In the genomic region with DNA sequence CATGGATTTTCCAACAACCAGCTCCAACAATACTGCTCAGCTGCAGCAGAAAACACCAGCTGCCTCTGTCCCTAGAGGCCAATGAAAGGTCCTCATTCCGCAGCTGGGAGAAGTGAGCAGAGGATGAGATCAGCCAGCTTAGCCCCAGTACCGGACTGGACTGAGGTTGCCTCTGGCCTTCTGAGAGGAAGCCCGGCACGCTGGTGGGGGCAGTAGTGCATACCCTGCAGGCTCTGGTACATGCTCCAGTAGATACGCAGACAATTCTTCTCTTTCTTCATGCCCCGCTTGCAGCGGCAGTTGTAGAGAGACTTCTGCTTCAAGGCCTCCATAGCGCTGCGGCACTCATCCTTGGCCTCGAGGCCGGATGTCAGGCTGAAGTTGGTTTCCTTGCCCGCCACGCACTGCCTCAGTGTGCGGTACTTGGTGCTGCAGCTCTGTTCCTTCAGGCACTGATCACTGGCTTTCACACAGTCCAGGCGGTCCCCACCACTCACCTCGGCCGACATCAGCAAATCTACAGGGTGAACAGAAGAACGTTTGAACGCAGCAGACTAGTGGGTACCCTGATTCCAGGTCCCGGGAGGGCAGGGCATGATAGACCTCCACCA, we compare ENCODE assay signal across 8 mouse cellular contexts. TPM values are rescaled to one million over a fixed set of nuclear protein-coding genes. Genes with fewer than 3 reads are reported as not detected.
DNase-seq lines count a peak whose midpoint lies in the region; ATAC-seq lines count a peak whose summit lies in the region.

No protein-coding gene starts in this region.

- H3K4me1 ChIP-seq in intestine, embryonic 14.5 days (replicated peaks; ENCODE audit: control insufficient read depth, insufficient read depth, low read length) = peaks cover 37% of the 10 kb centered on the region

- DNase-seq in CD4-positive, CD25-positive, alpha-beta regulatory T cell, adult 2 months (ENCODE audit: low read depth, low spot score) = peak; percentile 31
- no peak for DNase-seq in intestine, embryonic 14.5 days (ENCODE audit: low spot score)
- DNase-seq in splenic B cell, adult 2 months (ENCODE audit: low read depth, low spot score) = peak; percentile 68
- no peak for DNase-seq in ovary, postnatal 10 days (ENCODE audit: low spot score)

- no peak for ATAC-seq in CD4-positive, CD25-positive, alpha-beta regulatory T cell, adult 4 months
- ATAC-seq in common myeloid progenitor, adult 5-6 weeks (replicated peaks; ENCODE audit: low read depth, poor library complexity, severe bottlenecking) = peak; percentile 9
- peak; percentile 19 for ATAC-seq in granulocyte monocyte progenitor cell, adult 5-6 weeks (replicated peaks; ENCODE audit: poor library complexity, severe bottlenecking)
- no peak for ATAC-seq in intestine, embryonic 14.5 days (replicated peaks; ENCODE audit: low FRiP score, low TSS enrichment, low read depth)
- peak; percentile 20 for ATAC-seq in megakaryocyte progenitor cell, adult 5-6 weeks (replicated peaks; ENCODE audit: poor library complexity)

- no peaks in the 10 kb centered on the region for H3K9me3 ChIP-seq in intestine, embryonic 14.5 days (ENCODE audit: control insufficient read depth, low read length)

- WGBS in intestine, embryonic 14.5 days = 9% methylated on average over 20 of the region's 20 CpGs

- peak overlapping the region; percentile 57 for H3K4me3 ChIP-seq in intestine, embryonic 14.5 days (ENCODE audit: low read depth, low read length)

- peak overlapping the region; percentile 27; the same call in 1 of the 2 replicates for H3K27ac ChIP-seq in intestine, embryonic 14.5 days (ENCODE audit: low read depth)

- H3K36me3 ChIP-seq in intestine, embryonic 14.5 days (ENCODE audit: control insufficient read depth, insufficient read depth, low read length) = no peaks in the 10 kb centered on the region
- H3K36me3 ChIP-seq in splenic B cell, adult 2 months (ENCODE audit: control insufficient read depth, insufficient read depth, low read length, poor library complexity, severe bottlenecking) = no peaks in the 10 kb centered on the region

- H3K4me2 ChIP-seq in intestine, embryonic 14.5 days (ENCODE audit: low read length) = peak overlapping the region; percentile 98

- peak overlapping the region; percentile 51 for H3K9ac ChIP-seq in intestine, embryonic 14.5 days (ENCODE audit: low read length)

- H3K27me3 ChIP-seq in intestine, embryonic 14.5 days (replicated peaks; ENCODE audit: control insufficient read depth, insufficient read depth, low read length) = peaks cover 23% of the 10 kb centered on the region; the same call in 1 of the 2 replicates
- H3K27me3 ChIP-seq in splenic B cell, adult 2 months (ENCODE audit: control insufficient read depth, insufficient read depth, low read length, poor library complexity, severe bottlenecking) = no peaks in the 10 kb centered on the region

RNA-seq across cellular contexts. Expression of gene Gfra1, which starts 2.7 kb away (rescaled TPM):
- 1 to 10 TPM; 1.1 to 1.7 TPM for polyA plus RNA-seq in CD4-positive, CD25-positive, alpha-beta regulatory T cell, adult 4 months (2017; shearing (Covaris generic))
- total RNA-seq in common myeloid progenitor, adult 5-6 weeks (2017) = 0.09 TPM in 1 of 2 replicates, not detected in the other
- not detected in 2 replicates for total RNA-seq in granulocyte monocyte progenitor cell, adult 5-6 weeks (2014; fragmentation: Nextera tagmentation)
- not detected in 2 replicates for total RNA-seq in granulocyte monocyte progenitor cell, adult 5-6 weeks (2017)
- 34.3 and 41.3 TPM in 2 replicates for polyA plus RNA-seq in intestine, embryonic 14.5 days (2014; fragmentation: Nextera tagmentation; extraction: Ambion mirVana)
- total RNA-seq in megakaryocyte progenitor cell, adult 5-6 weeks (2015) = 0.20 TPM in 1 of 2 replicates, not detected in the other
- 0.03 and 0.08 TPM in 2 replicates for total RNA-seq in megakaryocyte progenitor cell, adult 5-6 weeks (2017)

RNA-seq across cellular contexts. Expression of gene Ccdc172, which starts 58.7 kb away (rescaled TPM):
- polyA plus RNA-seq in CD4-positive, CD25-positive, alpha-beta regulatory T cell, adult 4 months (2017; shearing (Covaris generic)) = not detected
- total RNA-seq in common myeloid progenitor, adult 5-6 weeks (2017) = not detected in 2 replicates
- total RNA-seq in granulocyte monocyte progenitor cell, adult 5-6 weeks (2014; fragmentation: Nextera tagmentation) = not detected in 2 replicates
- total RNA-seq in granulocyte monocyte progenitor cell, adult 5-6 weeks (2017) = not detected in 2 replicates
- polyA plus RNA-seq in intestine, embryonic 14.5 days (2014; fragmentation: Nextera tagmentation; extraction: Ambion mirVana) = not detected in 2 replicates
- total RNA-seq in megakaryocyte progenitor cell, adult 5-6 weeks (2015) = not detected in 2 replicates
- not detected in 2 replicates for total RNA-seq in megakaryocyte progenitor cell, adult 5-6 weeks (2017)

Comparison
In these comparisons a context has a peak if more than half of its experiments do, and no peak if none do; other contexts are left out.
1. DNase-seq: peak in CD4-positive, CD25-positive, alpha-beta regulatory T cell, adult 2 months (single experiment) and splenic B cell, adult 2 months (single experiment); none in intestine, embryonic 14.5 days (single experiment) and ovary, postnatal 10 days (single experiment).
2. ATAC-seq: peak in common myeloid progenitor, adult 5-6 weeks (single experiment), granulocyte monocyte progenitor cell, adult 5-6 weeks (single experiment) and megakaryocyte progenitor cell, adult 5-6 weeks (single experiment); none in CD4-positive, CD25-positive, alpha-beta regulatory T cell, adult 4 months (single experiment) and intestine, embryonic 14.5 days (single experiment).